Mouse (Mus musculus) adrenal gland, postnatal 10 days (tissue): ENCODE measurements around the gene Tcf25. TPM values are rescaled to one million over a fixed set of nuclear protein-coding genes. Genes with fewer than 3 reads are reported as not detected.
"Not testable (repeated sequence)": the region's sequence is repeated elsewhere in the genome, so short reads cannot be mapped to it uniquely, and the experiment has no call there.

Experiments used
- DNase-seq: peaks from one replicate; pipeline ENCODE4 v3.0.0; 2021; ENCODE audit warnings: mixed read lengths
- total RNA-seq, 2 experiments: library from RNA; stranded (reverse); gene quantifications; 2 replicates each; pipeline ENCODE4 v1.2.3; 2021

The Tcf25 gene
- total RNA-seq, 2 experiments from 2014 or later = 177 TPM

DNA sequence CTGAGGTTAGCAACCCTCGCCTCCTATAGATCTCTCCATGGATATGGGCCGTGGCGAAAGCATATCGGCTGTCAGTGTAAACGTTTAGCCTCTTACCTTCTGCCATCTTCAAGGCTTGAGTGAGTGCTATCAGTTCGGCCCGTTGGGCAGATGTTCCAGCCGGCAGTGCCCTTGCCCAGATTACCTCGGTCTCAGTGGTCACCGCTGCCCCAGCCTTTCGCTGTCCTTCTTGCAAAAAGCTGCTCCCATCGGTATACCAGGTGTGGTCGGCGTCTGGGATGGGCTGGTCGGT, 56.1 kb downstream of the Tcf25 start:
- DNase-seq = not testable (repeated sequence)

DNA sequence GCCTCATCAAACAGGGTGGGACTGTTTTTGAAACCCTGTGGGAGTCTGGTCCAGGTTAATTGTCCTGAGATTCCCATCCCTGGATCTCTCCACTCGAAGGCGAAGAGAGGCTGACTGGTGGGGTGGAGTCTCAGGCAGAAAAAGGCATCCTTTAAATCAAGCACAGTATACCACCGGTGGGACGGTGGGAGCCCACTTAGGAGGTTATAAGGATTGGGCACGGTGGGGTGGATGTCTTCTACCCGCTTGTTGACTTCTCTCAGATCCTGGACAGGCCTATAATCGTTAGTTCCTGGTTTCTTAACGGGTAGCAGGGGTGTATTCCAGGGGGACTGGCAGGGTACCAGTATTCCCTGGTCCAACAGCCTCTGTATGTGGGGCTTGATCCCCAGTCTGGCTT, 57.4 kb downstream of the Tcf25 start:
- not testable (repeated sequence) for DNase-seq

DNA sequence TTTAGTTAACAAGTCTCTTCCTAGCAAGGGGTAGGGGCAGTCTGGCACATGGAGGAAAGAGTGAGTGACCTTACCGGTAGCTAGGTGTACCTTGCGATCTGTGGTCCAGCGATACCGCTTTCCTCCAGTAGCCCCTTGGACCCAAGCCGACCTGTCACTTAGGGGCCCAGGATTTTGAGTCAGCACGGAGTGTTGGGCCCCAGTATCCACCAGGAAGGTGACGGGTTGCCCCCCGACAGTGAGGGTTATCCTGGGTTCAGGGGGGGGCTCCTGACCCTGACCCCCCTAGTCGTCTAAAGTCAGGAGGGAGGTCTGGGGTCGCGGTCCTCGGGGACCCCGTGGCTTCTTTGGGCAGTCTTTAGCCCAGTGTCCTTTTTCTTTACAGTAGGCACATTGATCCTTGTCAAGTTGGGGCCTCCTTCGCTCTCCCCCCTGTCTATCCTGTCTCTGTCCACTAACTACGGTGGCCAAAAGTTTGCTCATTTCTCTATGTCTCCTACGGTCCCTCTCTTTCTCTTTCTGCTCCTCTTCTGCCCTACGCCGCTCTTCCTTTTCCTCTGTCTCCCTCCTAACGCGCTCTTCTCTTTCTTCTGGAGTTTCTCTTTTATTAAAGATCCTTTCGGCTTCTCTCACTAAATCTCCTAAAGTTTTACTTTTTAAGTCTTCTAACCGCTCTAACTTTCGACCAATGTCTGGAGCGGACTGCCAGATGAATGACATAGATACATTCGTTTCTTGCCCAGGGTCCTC, 58.2 kb downstream of the Tcf25 start:
- DNase-seq = no peak

DNA sequence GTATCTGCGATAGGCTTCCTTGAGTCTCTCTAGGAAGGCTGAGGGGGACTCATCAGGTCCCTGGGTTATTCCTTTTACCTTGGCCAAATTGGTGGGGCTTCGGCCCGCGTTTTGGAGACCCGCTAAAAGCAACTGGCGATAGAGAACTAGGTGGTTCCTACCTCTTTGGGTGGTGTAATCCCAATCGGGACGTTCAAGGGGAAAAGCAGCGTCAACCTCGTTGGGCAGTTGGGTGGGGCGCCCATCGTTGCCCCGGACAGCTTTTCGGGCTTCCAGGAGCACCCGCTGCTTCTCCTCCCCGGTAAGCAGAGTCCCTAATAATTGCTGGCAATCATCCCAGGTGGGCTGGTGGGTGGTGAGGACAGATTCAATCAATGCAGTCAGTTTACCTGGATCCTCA, 58.8 kb downstream of the Tcf25 start:
- DNase-seq = no peak

DNA sequence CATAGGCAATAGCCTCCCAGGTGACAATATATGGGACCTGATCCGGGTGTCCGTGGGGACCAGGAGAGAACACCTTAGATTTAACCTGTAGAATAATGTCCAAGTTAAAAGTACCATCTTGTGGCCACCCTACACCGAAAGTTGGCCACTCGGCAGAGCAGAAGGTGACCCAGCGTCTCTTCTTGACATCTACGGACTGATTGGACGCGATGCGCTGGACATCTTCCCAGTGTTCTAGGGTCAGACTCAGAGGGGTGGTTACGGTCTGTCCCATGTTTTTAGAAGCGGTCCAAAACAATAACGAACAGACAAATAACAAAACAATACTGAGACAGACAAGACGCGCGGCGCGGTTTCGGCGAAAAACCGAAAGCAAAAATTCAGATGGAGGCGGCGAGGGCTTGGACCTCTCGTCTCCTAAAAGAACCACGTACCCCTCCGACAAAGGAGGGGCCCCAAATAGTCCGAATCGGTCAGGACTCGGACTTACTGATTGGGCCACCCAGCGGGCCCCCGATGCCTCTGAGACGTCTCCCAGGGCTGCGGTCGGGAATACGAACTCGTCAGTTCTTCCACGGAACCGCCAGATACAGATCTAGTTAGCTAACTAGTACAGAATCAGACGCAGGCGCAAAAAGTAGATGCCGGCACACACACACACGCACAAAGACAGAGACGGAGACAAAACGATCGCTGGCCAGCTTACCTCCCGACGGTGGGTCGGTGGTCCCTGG, 59.9 kb downstream of the Tcf25 start:
- not testable (repeated sequence) for DNase-seq

DNA sequence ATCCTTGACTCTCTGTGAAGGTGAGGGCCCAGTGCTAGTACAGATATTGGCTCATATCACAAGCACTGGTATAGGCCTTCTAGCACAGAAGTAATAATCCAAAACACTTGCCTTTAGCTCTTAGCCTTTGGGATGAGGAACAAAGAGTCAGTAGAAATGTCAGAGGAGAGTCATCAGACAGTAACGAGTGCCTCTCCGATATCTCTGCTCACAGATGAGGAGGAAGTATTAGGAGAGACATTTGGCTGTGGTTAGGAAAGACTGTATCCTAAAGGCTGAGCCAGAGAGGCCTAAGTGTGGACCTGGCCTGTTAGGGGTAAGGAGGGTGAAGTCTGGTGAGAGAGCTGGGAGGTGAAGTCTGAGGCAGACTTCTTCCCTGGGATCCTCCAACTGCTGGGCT, 68.2 kb downstream of the Tcf25 start:
- no peak for DNase-seq

DNA sequence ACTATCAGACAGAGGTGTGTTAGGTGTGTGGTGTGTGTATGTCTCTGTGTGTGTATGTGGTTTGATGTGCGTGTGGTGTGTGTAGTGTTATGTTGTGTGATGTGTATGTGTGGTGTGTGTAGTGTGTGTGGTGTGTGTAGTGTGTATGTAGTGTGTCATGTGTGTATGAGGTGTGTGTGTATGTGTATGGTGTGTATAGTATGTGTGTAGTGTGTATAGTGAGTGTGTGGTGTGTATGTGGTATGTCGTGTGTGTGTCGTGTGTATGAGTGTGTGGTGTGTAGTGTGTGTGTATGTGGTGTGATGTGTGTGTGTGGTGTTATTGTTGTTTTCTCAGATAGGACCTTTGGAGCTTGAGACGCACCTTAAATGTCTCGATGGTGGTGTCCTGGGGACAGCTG, 68.8 kb downstream of the Tcf25 start:
- DNase-seq = no peak

DNA sequence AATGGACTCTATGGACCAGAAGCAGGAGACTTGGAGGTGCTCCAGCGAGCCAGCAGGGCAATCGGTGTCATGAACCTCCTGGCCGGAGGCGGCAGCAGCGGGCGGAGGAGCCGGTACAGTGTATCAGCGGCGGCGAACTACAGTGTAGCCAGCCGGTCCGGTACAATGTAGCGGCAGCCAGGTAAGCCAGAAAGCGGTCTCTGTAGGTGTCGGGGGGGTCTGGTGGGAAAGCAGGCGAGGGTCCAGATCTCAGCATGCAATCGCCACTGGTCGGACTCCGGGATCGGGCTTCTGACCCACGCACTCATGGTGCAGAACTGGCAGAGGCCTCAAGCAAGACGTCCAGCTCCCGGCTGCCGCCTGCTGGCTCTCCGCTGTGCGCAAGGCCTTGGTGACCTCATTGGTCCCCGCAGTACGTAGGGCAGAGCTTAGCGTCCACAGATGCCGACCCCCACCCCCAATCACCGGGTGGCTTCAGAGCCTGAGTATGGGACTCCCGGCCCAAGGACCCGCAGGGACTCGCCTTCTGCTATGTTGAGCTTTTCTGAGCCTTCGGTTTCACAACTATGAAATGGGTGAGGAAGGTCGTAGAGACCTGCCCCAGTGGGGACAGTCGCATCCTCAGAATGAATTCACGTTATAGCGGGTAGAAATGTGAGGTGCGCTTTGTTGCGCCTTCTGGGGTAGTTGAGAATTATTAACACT, 69.5 kb downstream of the Tcf25 start:
- peak; percentile 98 for DNase-seq

DNA sequence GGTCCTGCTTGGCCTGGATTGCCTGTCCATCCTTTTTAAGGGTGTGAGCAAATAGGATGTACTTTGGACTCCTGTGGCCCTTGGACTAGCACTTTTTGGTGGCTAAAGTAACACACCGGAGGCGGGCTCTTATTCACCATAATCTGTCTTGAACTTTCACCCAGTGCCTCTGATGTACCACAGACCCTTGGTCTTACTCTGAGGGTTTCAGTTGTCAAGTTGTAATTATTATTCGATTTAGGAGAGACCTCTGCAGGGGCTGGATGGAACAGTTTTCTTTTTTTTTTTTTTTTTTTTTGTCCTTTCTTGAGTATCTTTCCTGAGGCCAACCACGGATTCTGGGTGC, 70.0 kb downstream of the Tcf25 start:
- no peak for DNase-seq

DNA sequence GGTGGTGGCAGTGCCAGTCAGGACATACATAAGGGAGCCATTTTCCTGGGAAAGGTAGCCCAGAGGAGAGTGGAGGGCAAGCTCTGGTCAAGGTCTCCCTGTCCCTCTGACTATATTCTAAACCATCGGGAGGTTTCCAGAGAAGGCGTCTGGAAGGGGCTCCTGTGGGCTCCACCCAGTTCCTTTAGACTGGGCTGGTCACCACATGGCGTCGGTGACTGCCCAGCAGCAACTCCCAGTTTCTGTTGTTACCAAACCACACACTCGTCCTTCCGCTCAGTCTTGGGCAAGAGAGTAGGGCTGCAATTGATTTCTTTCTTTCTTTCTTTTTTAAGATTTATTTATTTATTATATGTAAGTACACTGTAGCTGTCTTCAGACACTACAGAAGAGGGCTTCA, 70.6 kb downstream of the Tcf25 start:
- no peak for DNase-seq

DNA sequence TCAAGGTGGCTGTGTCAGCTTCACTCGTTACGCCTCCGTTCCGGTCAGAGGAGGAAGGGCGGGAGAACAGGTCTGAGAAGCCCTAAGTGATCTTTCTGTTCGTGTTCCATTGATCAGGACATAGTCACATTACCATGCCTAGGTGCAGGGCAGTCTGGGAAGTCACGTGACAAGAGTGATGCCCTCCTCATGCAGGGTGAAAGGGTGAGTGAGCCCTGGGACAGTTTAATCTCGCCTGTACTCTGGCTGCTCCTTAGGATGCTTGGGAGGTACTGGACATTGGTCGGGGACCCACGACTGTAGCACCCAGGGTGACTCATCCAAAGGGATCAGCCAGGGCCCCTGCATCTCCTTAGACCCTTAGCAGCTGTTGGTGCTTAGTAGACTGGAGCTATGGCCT, 72.4 kb downstream of the Tcf25 start:
- no peak for DNase-seq

DNA sequence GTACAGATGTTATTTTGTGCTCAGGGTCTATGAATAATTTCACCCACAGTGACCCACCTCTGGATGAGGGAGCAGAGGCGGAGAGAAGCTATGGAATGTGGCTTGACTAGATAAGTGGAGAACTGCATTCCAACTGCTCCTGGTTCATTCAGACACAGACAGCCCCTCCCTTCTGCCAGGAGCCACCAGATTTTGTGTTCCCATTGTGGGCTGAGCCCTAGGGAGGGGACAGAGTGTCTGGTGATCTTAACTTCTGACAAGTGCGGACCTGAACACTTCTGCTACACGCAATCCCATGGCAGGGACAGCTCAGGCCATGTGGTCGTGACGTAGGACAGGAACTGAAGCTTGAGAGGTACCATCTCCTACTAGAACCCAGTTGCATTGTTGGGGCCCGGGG, 73.2 kb downstream of the Tcf25 start:
- no peak for DNase-seq

DNA sequence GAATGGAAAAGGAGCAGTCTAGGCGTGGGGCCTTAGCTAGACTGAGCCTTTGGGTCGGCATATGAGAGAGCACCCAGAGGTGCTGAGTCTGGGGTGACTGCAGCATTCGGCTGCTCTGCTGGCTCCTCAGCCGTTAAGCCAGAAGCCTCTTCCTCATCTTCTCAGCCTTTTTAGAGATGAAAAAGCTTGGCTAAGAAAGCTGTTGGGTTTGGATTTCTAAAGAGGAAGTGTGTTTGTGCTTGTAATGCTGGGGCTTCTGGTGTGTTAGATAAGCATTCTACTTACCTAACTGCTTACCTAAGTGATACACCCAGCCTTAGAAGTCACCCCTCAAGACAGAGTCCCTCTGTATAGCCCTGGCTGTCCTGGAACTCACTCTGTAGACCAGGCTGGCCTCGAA, 77.2 kb downstream of the Tcf25 start:
- no peak for DNase-seq

DNA sequence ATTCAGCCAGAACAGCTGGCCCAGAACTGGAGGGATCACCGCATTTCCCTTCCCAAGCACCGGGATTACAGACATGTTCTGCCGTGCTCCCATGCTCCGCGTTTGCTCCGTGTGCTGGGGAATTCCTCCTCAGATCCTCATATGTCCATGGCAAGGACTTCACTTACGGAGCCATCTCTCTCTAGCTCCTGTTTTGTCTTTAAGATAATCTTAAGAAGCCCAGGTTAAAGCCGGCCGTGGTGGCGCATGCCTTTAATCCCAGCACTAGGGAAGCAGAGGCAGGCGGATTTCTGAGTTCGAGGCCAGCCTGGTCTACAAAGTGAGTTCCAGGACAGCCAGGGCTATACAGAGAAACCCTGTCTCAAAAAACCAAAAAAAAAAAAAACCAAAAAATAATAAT, 78.2 kb downstream of the Tcf25 start:
- not testable (repeated sequence) for DNase-seq

DNA sequence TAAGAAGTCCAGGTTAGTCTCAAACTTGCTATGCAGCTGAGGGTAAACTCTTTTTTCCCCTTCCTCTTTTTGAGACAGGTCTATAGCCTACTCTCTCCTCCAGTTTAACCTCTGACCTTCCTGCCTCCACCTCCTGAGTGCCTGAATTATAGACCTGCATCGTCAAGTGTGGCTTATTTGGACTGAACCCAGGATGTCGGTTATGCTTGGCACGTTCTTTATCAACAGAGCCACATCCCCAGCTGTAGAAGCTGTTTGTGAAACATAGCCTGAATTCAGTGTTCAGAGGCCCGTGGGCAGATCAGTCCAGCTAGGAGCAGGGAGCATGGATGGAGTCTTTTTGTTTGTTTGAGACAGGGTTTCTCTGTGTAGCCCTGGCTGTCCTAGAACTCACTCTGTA, 78.6 kb downstream of the Tcf25 start:
- DNase-seq = no peak

DNA sequence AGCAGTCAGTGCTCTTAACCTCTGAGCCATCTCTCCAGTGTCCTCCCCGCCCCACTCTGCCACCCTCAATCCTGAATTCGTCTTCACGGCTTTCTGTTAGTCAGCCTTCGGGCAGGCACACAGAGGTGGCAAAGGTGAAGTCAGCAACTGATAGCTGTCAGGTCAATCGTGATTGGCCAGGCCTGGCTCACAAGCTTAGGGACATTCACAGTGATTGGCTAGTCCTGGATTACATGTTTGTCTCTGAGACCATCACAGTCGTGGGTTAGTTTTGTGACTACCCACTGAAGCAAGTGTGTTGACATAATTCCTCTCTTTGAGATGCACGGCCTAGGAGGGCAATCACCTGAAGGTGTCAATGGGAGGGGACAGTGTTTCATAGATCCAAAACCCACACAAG, 79.7 kb downstream of the Tcf25 start:
- no peak for DNase-seq

Other genes with a start within 250 kb of the Tcf25 start
- 10 to 100 TPM in 1 of 2 experiments, 1 to 10 TPM in 1; 9.0 to 10.3 TPM for gene Sult5a1, start 215.4 kb upstream of the Tcf25 start, total RNA-seq
- 10 to 100 TPM; 19.1 to 33.3 TPM for gene Dpep1, start 187.5 kb upstream of the Tcf25 start, total RNA-seq
- 10 to 100 TPM; 76.0 to 81.4 TPM for gene Chmp1a, start 161.0 kb upstream of the Tcf25 start, total RNA-seq
- gene Spata33, start 160.9 kb upstream of the Tcf25 start, total RNA-seq = 1 to 10 TPM; 1.9 to 3.4 TPM
- gene Cdk10, start 148.9 kb upstream of the Tcf25 start, total RNA-seq = 10 to 100 TPM; 43.6 to 56.7 TPM
- 10 to 100 TPM in 1 of 2 experiments, 1 to 10 TPM in 1; 9.5 to 16.7 TPM for gene Spata2l, start 137.5 kb upstream of the Tcf25 start, total RNA-seq
- gene Zfp276, start 119.6 kb upstream of the Tcf25 start, total RNA-seq = 10 to 100 TPM; 17.0 to 21.3 TPM
- 10 to 100 TPM; 23.1 to 26.7 TPM for gene Vps9d1, start 119.4 kb upstream of the Tcf25 start, total RNA-seq
- 10 to 100 TPM in 1 of 2 experiments, 1 to 10 TPM in 1; 7.7 to 10.6 TPM for gene Fanca, start 55.2 kb upstream of the Tcf25 start, total RNA-seq
- gene Spire2, start 41.0 kb upstream of the Tcf25 start, total RNA-seq = 1 to 10 TPM; 2.0 to 2.5 TPM
- gene Mc1r, start 33.4 kb downstream of the Tcf25 start, total RNA-seq = not detected
- gene Tubb3, start 37.7 kb downstream of the Tcf25 start, total RNA-seq = 10 to 100 TPM; 29.3 to 74.9 TPM
- 10 to 100 TPM; 33.2 to 40.3 TPM for gene Def8, start 49.8 kb downstream of the Tcf25 start, total RNA-seq
- 10 to 100 TPM; 66.9 to 70.8 TPM for gene Afg3l1, start 104.2 kb downstream of the Tcf25 start, total RNA-seq
- gene Dbndd1, start 141.7 kb downstream of the Tcf25 start, total RNA-seq = under 1 TPM; 0.60 to 0.73 TPM
- gene Gas8, start 145.1 kb downstream of the Tcf25 start, total RNA-seq = 10 to 100 TPM; 11.0 to 12.9 TPM